Mouse (Mus musculus): ENCODE results near the gene Tjp1.

The Tjp1 gene

DNA sequence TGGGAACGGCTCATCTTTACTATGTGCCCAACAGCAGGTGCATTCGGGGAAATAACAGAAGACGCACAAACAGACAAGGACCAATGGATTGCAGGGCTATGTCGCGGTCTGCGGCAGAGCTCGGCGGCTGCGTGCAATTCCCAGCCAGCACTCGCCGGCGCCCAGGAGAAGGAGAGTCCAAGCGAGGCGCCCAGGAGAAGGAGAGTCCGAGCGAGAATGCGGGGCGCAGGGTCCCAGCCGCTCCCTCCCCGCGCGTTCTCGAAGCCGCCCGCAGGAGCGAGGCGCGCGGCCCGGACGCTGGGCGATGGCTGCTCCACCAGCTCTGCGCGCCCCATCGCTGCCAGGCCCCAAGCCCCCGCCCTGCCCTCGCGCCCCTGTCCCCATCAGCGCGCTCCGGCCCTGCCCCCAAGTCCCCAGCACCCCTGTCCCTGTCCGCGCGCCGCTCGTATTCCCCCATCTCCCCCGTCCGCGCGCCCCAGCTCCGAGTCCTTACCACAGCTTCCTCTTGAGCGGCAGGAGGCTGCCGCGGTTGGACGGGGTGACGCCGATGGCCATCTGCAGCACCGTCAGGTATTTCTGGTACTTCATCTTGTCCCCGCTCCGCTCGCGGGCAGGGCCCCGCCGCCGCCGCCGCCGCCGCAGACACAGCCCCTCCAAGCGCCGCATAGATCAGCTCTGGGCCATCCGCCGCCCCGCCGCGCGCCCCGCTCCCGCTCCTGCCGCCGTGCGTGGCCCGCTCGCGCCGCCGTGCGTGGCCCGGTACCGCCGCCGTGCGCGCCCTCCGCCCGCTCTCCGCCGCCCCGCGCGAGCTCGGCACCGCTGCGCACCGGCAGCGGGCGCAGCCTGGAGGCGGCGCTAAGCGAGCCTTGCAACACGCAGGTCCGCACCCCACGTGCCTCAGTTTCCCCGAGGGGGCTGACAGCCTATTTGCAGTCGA lies at the start of gene Tjp1:
Gene Tjp1, minus strand, starts transcription at position 711 of the 937 bp plus-strand sequence.
- no peak for DNase-seq (ENCODE audit: low spot score in 2 of 2)

DNA sequence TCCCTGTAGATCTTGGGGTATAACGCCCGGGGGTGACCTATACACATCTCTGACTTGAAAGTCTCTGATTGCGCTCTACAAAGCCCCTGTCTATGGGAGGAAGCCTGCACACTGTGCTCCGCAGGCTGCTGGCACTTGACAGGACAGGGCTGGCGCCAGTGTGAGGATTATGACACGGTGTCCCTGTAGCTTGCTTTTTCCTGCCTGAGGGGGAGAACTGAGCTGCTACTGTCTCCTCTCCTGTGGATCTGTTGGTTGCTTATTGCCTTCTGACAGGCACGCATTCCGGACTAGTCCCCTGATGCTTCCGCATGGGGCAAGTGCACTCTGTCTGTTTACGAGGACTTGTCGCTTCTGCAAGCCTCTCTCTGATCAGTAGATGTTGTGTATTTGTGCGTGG lies 49.5 kb upstream of the Tjp1 start:
- no peak for DNase-seq (ENCODE audit: low spot score in 2 of 2)

DNA sequence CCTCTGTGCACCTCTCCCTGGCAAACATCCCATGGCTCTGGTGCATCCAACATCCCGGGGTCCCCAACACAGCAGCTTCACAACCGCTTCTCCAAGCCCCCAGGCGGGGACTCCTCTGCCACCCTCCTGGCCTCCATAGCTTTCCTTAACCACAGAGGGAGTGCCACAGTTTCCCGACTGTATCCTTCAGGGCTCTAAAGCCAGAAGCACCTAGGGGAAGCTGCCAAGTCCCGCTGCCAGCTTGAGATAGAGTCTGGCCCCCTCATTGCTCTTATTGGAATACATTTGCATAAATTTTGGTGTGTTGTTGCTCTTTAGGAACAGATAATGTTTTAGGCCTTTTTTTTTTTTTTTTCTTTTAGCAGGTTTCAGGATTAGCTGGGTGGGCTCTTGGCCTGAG lies 45.1 kb upstream of the Tjp1 start:
- DNase-seq (ENCODE audit: low spot score in 2 of 2), result no peak

DNA sequence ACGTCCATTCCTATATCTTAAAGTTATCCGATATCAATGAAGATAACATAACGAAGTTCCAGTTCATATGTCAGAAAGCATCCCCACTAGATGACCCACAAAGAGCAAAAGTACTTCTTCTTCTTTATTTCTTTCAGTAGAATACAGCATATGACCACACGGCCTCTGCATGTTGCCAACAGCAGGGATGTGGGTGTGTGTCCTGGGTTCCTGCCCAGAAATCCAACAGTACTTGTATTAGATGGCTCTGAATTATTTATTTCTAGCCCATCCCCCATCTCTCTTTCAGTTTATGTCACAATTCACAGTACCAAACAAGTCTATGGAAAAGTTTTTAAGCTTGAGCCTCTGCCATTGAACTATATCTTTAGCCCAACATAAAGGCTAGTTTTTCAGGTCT lies 43.1 kb upstream of the Tjp1 start:
- no peak for DNase-seq (ENCODE audit: low spot score in 2 of 2)

DNA sequence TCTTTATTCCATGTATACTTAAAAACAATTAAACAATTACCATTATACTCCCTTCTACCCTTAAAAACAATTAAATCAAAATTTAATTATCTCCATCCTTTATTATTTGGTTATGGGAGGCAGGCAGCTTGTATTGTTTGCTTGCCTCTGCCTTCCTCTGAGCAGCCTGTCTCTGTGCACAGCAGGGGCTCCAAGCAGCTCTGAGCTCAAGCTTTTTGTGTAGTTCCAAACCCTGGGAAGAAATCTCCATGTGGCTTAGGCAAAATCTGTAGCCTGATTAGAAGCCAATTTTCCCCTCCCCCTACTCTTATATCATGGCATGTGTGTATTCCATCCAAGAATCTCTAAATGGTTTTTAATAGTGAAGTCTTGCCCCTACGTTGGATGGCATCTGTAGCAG lies 28.4 kb upstream of the Tjp1 start:
- no peak for DNase-seq (ENCODE audit: low spot score in 2 of 2)

DNA sequence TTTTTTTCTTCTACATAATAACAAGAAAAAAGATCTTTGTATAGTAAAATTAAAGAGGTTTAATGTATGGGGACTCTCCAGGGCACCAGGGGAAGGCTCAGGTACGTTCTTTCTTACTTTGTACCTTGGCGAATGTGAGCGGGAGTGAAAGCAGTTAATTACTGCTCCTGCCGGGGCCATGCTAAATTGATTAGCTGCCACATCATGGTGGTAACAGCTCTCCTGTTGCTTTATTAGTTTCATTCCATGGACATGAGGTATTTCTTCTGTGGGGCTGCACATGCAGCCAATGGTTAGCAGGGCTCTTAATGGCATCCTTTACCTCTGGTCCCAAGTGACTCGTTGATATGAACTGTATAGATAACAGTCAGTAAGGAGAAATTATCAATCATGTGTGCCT lies 18.2 kb upstream of the Tjp1 start:
- no peak for DNase-seq (ENCODE audit: low spot score in 2 of 2)

DNA sequence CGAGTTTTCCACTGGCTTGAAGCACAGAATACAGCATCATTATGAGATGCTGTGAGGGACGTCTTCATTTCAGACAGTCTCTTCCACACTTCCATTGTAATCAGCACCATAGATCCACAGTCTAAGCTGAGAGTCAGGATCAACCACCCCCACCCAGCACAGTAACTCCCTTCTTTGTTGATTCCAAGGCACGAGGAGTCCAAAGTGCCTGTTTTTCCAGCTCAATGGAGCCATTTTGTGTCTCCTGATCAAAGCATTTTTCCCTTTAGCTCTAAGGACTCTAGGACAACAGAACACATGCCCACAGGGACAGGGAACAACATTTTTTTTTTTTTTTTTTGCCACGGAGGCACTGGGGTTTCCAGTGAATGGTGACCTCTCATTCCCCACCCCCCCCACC lies 5.1 kb upstream of the Tjp1 start:
- DNase-seq (ENCODE audit: low spot score in 2 of 2), result no peak

DNA sequence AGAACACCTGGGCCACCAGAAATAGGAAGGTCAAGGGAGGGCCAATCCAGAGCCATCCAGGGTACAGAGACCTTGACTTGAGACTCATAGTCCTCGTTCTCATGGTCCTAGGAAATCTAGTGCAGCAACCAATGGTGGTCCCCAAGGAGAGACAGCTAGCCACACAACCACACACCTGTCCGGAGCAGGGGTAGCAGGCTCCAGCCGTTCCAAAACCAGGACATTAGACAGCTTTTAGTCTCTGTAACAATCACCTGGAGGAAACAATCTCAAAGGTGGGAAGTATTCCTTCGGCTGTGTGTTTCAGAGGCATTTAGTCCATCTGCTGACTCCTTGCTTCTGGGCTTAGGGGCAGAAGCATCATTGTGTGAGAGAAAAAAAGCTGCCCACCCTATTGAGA lies 4.5 kb downstream of the Tjp1 start:
- no peak for DNase-seq (ENCODE audit: low spot score in 2 of 2)

DNA sequence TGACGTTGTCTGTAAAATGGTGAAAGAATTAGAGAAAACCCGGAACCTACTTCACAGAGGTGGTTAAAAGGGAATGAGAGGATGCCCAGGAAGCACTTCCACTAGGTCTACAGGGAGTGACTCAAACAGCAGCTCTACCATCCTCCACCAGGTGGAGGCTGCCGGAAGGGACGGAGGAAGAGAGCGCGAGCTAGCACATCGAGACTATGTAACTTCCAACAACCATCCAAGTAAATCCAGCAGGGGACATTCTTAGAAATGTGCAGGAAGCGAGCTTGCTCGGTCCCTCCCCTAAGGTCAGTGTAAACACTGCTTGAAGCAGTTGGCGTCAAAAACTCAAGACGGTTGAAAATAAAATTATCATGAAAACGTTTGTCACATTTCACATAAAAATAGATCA lies 5.1 kb downstream of the Tjp1 start:
- no peak for DNase-seq (ENCODE audit: low spot score in 2 of 2)

DNA sequence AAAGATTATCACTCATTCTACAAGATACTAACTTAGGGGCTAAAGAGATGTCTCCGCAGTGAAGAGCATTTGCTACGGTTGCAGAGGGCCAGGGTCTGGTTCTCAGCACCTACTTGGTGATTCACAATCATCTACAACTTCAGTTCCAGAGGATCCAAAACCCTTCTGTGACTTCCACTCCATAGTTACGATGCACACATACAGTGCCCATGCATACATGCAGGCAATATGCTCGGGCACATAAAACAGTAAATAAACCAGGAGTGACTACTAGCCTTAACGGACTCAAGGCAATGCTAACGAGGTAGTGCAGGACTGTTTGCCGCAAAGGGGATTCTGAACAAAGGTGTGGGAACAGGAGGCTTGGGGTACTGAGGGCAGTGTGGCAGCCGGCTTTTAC lies 7.0 kb downstream of the Tjp1 start:
- no peak for DNase-seq (ENCODE audit: low spot score in 2 of 2)

DNA sequence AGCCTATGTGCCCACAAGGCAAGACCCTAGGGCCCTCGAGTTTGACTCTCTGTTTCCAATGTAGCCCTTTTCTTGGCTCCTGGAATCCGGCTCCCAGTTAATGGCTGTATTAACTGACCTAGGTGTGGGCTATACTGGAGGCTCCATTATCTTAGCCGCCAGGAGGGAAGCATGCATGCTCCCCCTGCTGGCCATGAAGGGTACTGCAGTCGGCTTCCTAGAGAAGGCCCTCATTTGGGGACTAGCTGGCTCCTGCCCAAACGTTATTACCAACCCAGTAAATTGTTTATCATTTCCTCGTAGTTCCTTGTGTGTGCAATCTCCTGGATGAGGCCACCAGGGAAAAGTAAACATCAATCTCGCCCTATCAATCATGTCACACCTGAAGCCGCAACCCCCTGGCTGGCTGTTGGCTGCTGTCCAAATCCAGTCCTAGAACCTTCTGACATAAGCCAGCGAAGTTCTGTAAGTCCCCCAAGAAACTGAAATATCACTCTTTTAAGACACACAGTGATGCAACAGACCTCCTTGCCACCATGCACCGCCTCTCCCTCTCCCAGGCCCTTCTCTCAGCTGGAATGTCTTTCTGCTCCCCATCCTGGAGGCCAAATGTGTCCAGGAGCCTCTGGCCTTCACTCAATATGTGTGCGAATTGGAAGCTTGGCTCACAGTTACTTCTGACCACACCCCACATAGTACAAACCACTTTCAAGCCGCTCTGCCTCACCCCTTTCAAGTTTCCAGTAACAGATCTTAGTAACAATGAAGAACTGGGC lies 7.6 kb downstream of the Tjp1 start:
- peak; percentile 68 to 78 for DNase-seq (ENCODE audit: low spot score in 2 of 2)

DNA sequence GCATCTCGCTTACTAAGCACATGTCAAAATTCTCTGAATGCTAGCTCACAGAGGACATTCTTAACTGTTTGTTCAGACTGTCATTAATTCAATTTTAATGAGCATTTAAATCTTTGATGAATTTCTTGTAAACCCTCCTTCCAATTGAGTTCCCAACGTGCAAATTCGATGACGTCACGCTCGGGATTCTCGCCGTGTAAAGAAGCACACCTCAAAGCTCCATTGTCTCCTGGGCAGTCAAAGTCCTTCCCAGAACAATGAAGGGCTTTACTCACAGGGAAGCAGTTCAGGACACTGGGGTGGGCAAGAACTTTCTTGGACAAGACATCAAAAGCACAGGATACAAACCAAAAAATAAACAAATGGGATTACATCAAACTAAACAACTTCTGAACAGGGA lies 10.7 kb downstream of the Tjp1 start:
- DNase-seq (ENCODE audit: low spot score in 2 of 2), result no peak

DNA sequence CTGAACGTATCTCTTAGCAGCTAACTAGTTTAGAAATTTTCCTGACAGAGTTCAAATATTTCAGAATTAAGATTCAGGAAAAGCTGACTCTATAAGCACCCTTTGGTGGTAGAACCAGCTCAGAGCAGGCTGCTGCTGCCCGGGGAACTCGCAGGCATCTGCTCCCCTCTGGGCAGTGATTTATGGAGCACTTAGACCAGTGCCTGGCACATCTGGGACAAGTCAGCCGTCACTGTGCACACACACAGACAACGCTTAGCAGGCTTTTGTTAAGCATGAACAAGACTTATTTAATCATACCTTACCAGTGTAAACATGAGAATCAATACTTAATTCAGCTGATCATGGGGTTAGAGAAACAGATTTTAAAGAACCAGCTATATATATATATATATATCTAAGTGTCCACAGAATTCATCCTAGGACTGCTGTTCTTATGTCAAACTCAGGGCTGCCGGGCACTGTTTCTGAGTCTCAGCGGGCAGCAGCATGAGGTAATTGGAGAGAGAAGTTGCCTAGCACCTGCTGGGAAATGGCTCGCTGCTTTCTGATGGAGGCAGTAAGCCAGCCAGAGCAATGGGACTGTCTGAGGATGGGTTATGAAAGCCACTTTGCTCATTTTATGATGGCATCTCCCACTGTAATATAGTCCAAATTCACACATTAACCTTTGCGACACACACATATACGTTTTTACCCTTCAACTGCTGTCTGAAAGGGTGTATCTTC lies 14.0 kb downstream of the Tjp1 start:
- no peak for DNase-seq (ENCODE audit: low spot score in 2 of 2)

DNA sequence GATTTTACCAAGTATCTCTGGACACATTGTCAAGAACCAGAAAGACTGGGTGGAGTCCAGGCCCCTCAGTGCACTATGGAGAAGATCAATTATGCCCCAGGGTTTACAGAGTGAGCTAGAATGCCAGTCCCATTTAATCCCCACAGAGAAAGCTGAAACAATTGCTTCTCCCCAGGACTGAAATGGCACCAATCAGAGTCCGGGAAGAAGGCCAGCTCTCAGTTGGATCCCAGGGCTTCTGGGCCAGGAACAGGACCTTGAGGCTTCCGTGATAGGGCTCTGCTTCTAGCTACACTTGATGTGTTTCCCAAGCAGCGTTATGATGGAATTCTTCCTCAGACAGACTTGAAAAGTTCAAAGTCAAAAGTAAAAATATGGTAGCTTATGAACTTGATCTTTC lies 18.2 kb downstream of the Tjp1 start:
- no peak for DNase-seq (ENCODE audit: low spot score in 2 of 2)

DNA sequence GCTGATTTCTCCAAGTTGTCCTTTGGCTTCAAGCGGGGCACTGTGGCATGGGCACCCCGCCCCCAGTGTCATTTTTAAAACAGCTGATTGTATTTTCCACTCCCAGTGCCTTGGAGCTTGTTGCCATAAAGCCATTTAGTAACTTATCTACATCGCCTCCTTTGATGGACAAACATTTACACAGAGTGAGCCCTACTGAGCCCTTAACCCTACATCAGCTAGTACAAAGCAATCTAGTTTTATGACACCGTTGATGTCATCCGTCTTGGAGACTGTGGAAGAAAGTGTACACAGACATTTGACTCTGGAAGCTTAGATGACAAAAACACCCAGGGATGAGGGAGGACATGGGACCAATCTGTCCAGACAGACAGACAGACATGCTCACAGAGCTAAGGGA lies 20.2 kb downstream of the Tjp1 start:
- DNase-seq (ENCODE audit: low spot score in 2 of 2), result no peak

DNA sequence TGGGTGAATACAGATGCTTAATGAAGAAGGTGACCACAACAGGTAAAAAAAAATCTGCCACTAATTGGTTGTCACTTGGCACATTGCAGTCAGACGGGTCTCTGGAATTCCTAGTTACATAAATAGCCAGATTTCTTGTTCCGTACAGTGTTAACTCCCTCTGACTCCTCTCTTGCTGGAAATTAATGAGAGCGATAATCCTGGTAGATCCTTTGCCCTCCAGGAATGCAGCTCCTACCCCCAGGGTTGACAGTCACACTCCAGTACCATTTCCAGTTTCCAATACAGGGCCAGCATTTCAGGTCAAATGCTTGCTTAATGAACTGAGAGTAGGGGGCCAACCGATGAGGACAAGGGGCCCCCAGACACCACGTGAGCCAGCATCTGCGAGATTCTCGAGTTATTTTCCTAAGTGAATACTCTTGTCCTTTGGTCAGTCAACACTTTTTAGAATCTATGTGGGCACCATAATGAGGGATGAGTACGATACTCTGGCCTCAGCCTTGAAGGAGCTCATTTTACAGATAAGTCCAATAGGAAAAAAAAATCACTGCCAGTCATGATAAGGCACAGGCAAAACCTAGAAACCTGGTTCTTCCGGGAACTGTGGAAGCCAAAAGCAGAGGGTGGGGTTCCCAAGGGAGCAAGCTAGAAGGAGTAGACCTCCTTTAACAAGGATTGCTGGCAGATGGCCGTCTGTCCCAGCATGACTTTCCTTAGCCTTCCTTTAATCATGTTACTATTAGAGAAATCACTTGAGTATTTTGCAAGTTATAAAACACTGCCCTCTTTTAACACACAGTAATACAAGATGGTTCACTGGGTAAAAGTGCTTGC lies 24.9 kb downstream of the Tjp1 start:
- DNase-seq (ENCODE audit: low spot score in 2 of 2), result no peak

DNA sequence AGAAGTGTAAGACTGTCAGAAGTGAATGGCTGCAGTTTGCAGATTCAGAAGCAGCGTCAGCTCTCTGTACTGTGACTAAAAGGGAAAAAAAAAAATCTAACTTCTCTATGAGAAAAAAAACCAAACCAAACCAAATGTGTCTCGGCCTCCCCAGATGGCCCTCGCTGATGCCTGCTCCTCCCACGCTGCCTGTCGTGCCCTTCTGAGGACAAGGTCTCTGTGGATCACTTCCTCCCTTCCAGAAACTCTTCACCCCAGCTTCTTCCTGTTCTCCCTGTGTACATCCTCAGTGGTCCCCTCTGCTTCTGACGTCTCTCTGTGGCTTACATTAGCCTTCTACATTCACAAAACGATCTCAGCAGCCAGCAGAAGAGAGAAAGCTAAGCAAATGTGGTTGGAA lies 26.8 kb downstream of the Tjp1 start:
- DNase-seq (ENCODE audit: low spot score in 2 of 2), result no peak

DNA sequence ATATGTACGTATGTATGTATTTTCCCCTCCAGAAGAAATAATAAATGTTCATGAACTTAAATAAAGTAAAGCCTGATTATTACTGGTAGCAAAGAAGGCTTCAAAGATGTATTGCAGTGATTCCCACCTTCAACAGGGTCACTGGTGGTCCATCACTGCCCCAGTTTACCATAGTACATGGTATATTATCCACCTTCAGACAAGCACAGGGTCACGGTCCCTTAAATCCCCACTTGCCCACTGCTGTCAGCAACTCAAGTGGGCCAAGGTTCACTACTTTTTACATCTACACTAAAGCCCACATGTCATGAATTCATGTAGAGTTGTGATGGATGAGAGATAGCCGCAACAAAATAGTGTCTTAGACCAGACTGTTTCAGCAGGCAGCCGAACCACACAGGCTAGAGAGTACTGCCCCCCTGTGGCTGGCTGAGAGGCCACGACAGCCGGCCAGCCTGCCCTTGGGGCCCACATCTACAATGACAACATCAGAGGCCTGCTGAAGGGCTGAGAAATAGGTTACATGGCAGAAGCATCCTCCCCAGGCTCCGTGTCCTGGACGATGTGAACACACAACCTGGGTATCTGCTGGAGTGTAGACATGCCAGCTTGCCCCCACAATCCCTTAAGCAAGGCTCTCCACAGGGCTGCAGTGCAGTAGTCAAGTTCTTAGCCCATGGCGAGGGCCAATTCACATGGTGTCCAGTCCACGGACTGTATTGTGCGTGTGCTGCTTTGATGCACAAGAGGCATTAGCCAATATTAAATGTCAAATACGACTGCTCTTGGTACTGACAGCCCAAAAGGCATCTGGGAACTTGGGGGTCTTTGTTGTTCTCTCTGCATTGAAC lies 29.6 kb downstream of the Tjp1 start:
- DNase-seq (ENCODE audit: low spot score in 2 of 2), result peak; percentile 72 to 79

DNA sequence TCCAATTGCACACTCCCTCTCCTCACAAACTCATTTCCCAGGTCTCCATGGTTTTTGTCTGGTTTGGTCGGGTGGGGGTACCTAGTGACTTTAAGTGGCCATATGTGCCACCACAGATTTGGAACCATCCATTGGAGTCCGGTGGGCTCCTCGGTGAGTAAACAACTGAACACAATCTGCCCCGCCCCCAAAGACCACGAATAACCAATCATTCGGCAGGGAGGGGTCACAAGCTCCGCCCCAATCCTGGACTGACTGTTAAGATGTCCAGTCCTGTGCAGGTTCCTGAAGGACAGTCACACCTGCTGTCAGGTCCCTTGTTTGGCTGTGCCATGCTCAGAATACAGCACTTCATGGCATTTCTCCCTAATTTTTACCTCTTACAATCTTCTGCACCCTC lies 37.1 kb downstream of the Tjp1 start:
- no peak for DNase-seq (ENCODE audit: low spot score in 2 of 2)

DNA sequence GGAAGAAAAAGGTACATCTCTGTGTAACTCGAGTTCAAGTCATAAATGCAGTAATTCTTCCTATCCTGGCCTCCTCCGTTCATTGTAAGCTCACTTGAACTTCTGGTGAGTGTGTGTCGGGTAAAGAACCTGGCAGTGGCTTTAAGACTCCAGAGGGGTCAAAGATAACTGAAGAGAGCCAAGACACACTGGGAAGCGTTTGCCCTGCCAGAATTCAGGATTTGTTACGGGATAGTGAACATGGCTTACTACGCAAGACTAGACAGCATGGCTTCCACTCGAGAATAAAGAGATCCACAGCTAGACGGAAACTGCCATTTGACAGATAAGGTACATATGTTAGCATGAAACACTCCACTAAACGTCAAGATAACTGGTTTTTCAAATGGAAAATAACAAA lies 37.8 kb downstream of the Tjp1 start:
- DNase-seq (ENCODE audit: low spot score in 2 of 2), result no peak

DNA sequence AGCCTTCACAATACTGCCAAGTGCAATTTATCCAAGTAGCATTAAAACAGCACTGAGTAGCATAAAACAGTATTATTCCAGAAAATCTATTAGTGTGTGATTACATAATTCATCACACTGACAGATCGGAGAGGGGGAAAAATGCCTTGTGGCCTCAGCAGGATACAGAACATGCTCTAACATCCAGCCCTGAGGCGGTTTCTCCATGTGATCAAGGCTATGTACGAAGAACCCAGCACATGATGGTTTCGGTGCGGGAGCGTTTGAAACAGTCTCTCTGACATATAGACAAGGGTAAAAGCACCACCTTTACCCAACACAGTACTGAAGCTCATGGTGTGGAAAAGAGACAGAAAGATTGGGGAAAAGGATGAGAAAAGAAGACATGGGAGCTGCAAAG lies 38.4 kb downstream of the Tjp1 start:
- DNase-seq (ENCODE audit: low spot score in 2 of 2), result no peak
